ENCODE assay signal across 20 mouse cellular contexts in genomic region chr13:7146337-7146736, GRCm38 (mm10).
DNase-seq lines count a peak whose midpoint lies in the region; ATAC-seq lines count a peak whose summit lies in the region.
"Had no signal": no experiment of that assay in that cellular context is flagged by ENCODE, and none has a peak within 500 bp of the region (broad histone marks: within the 10 kb centered on the region; RNA-seq: fewer than 3 reads in every experiment).

No protein-coding gene starts in this region.

- DNase-seq in hindbrain, embryonic 11.5 days (ENCODE audit: low spot score) = no peak
- DNase-seq in kidney, adult 8-10 months = no peak
- no peak for DNase-seq in midbrain, embryonic 11.5 days (ENCODE audit: low spot score, missing footprints)
- DNase-seq: adrenal gland, postnatal 14 days; cerebellum, adult 11-12 months; cerebellum, adult 9-10 months; cerebellum, postnatal 25 days; gastrocnemius, adult 2 months; gastrocnemius, postnatal 25 days; heart, postnatal 36 days had no signal

- no peak overlapping the region for H3K27ac ChIP-seq in hindbrain, embryonic 11.5 days (ENCODE audit: low read depth, low read length)
- no peak overlapping the region for H3K27ac ChIP-seq in hindbrain, embryonic 16.5 days (ENCODE audit: low read depth, low read length)
- no peak overlapping the region for H3K27ac ChIP-seq in kidney, embryonic 15.5 days
- H3K27ac ChIP-seq in midbrain, embryonic 13.5 days = no peak overlapping the region
- H3K27ac ChIP-seq in midbrain, embryonic 11.5 days (ENCODE audit: low read depth, low read length) = no peak overlapping the region
- H3K27ac ChIP-seq in heart, embryonic 11.5 days (ENCODE audit: low read depth, low read length) = no peak overlapping the region
- H3K27ac ChIP-seq: embryonic facial prominence, embryonic 15.5 days; forebrain, embryonic 10.5 days; gastrocnemius, adult 2 months; heart, embryonic 13.5 days had no signal

- no peaks in the 10 kb centered on the region for H3K27me3 ChIP-seq in hindbrain, embryonic 11.5 days (ENCODE audit: control insufficient read depth, insufficient read depth, low read length)
- H3K27me3 ChIP-seq in hindbrain, embryonic 16.5 days (replicated peaks; ENCODE audit: control insufficient read depth, insufficient read depth, low read length) = no peaks in the 10 kb centered on the region
- H3K27me3 ChIP-seq in kidney, embryonic 15.5 days = no peaks in the 10 kb centered on the region
- no peaks in the 10 kb centered on the region for H3K27me3 ChIP-seq in midbrain, embryonic 13.5 days
- H3K27me3 ChIP-seq in midbrain, embryonic 11.5 days (ENCODE audit: control insufficient read depth, insufficient read depth, low read length) = no peaks in the 10 kb centered on the region
- no peaks in the 10 kb centered on the region for H3K27me3 ChIP-seq in heart, embryonic 11.5 days (ENCODE audit: control insufficient read depth, insufficient read depth, low read length)
- H3K27me3 ChIP-seq: embryonic facial prominence, embryonic 15.5 days; heart, embryonic 13.5 days had no signal

- no peak overlapping the region for H3K4me2 ChIP-seq in hindbrain, embryonic 11.5 days (replicated peaks; ENCODE audit: low read depth, low read length)
- no peak overlapping the region for H3K4me2 ChIP-seq in hindbrain, embryonic 16.5 days (ENCODE audit: low read length)
- H3K4me2 ChIP-seq in kidney, embryonic 15.5 days = no peak overlapping the region
- H3K4me2 ChIP-seq in midbrain, embryonic 13.5 days (replicated peaks) = no peak overlapping the region
- H3K4me2 ChIP-seq in midbrain, embryonic 11.5 days = no peak overlapping the region
- H3K4me2 ChIP-seq in heart, embryonic 11.5 days = no peak overlapping the region
- H3K4me2 ChIP-seq: embryonic facial prominence, embryonic 15.5 days; heart, embryonic 13.5 days had no signal

- no peaks in the 10 kb centered on the region for H3K9me3 ChIP-seq in hindbrain, embryonic 11.5 days (ENCODE audit: control insufficient read depth, low read length)
- H3K9me3 ChIP-seq in hindbrain, embryonic 16.5 days (ENCODE audit: control insufficient read depth, low read length) = no peaks in the 10 kb centered on the region
- H3K9me3 ChIP-seq in kidney, embryonic 15.5 days (replicated peaks) = no peaks in the 10 kb centered on the region
- no peaks in the 10 kb centered on the region for H3K9me3 ChIP-seq in midbrain, embryonic 13.5 days
- H3K9me3 ChIP-seq in midbrain, embryonic 11.5 days (ENCODE audit: control insufficient read depth, low read length) = no peaks in the 10 kb centered on the region
- no peaks in the 10 kb centered on the region for H3K9me3 ChIP-seq in heart, embryonic 11.5 days (replicated peaks; ENCODE audit: control insufficient read depth, low read length)
- H3K9me3 ChIP-seq: embryonic facial prominence, embryonic 15.5 days; forebrain, embryonic 10.5 days; heart, embryonic 13.5 days had no signal

- WGBS in hindbrain, embryonic 11.5 days = 69% methylated on average over 4 of the region's 4 CpGs
- WGBS in hindbrain, embryonic 16.5 days = 69% methylated on average over 4 of the region's 4 CpGs
- WGBS in kidney, embryonic 15.5 days = 54% methylated on average over 4 of the region's 4 CpGs
- 81% methylated on average over 4 of the region's 4 CpGs for WGBS in midbrain, embryonic 13.5 days
- 58% methylated on average over 4 of the region's 4 CpGs for WGBS in midbrain, embryonic 11.5 days
- WGBS in heart, embryonic 11.5 days (ENCODE audit: insufficient replicate concordance) = 74% methylated on average over 4 of the region's 4 CpGs

- ATAC-seq in hindbrain, embryonic 11.5 days (ENCODE audit: low FRiP score) = 0 out of 2 replicates have a peak, but pooled peaks have one; percentile 35
- no peak for ATAC-seq in hindbrain, embryonic 16.5 days
- 0 out of 2 replicates have a peak, but pooled peaks have one; percentile 15 for ATAC-seq in kidney, embryonic 15.5 days (replicated peaks; ENCODE audit: low FRiP score)
- ATAC-seq in midbrain, embryonic 13.5 days = peak; percentile 45; the same call in 1 of the 2 replicates
- ATAC-seq in midbrain, embryonic 11.5 days (ENCODE audit: low FRiP score) = no peak
- no peak; the same call in 1 of the 2 replicates for ATAC-seq in heart, embryonic 11.5 days (replicated peaks; ENCODE audit: insufficient number of reproducible peaks, low FRiP score, low TSS enrichment)
- ATAC-seq: forebrain, embryonic 14.5 days; inflammation-experienced regulatory T-cells, adult 6 months had no signal

- no peaks in the 10 kb centered on the region for H3K4me1 ChIP-seq in hindbrain, embryonic 11.5 days (replicated peaks; ENCODE audit: control insufficient read depth, insufficient read depth, low read length)
- no peaks in the 10 kb centered on the region for H3K4me1 ChIP-seq in hindbrain, embryonic 16.5 days (ENCODE audit: control insufficient read depth, insufficient read depth, low read depth, low read length)
- no peaks in the 10 kb centered on the region for H3K4me1 ChIP-seq in kidney, embryonic 15.5 days
- H3K4me1 ChIP-seq in midbrain, embryonic 13.5 days (replicated peaks) = no peaks in the 10 kb centered on the region
- H3K4me1 ChIP-seq in midbrain, embryonic 11.5 days (ENCODE audit: control insufficient read depth, insufficient read depth, low read length) = no peaks in the 10 kb centered on the region
- H3K4me1 ChIP-seq in heart, embryonic 11.5 days (ENCODE audit: control insufficient read depth, insufficient read depth, low read length) = no peaks in the 10 kb centered on the region
- H3K4me1 ChIP-seq: embryonic facial prominence, embryonic 15.5 days; forebrain, embryonic 10.5 days had no signal

- no peak overlapping the region for H3K4me3 ChIP-seq in hindbrain, embryonic 11.5 days (ENCODE audit: low read depth, low read length)
- H3K4me3 ChIP-seq in hindbrain, embryonic 16.5 days (ENCODE audit: low read length) = no peak overlapping the region
- H3K4me3 ChIP-seq in kidney, embryonic 15.5 days (replicated peaks) = no peak overlapping the region
- no peak overlapping the region for H3K4me3 ChIP-seq in midbrain, embryonic 13.5 days (replicated peaks)
- no peak overlapping the region for H3K4me3 ChIP-seq in midbrain, embryonic 11.5 days (ENCODE audit: low read depth, low read length)
- no peak overlapping the region for H3K4me3 ChIP-seq in heart, embryonic 11.5 days (ENCODE audit: low read depth, low read length)
- H3K4me3 ChIP-seq: embryonic facial prominence, embryonic 15.5 days; erythroblast, embryonic 14.5 days; forebrain, embryonic 10.5 days; gastrocnemius, adult 2 months; heart, embryonic 13.5 days had no signal

- no peaks in the 10 kb centered on the region for H3K36me3 ChIP-seq in hindbrain, embryonic 11.5 days (ENCODE audit: control insufficient read depth, insufficient read depth, low read length)
- no peaks in the 10 kb centered on the region for H3K36me3 ChIP-seq in hindbrain, embryonic 16.5 days (ENCODE audit: control insufficient read depth, insufficient read depth, low read length)
- no peaks in the 10 kb centered on the region for H3K36me3 ChIP-seq in kidney, embryonic 15.5 days
- H3K36me3 ChIP-seq in midbrain, embryonic 13.5 days = no peaks in the 10 kb centered on the region
- H3K36me3 ChIP-seq in midbrain, embryonic 11.5 days (ENCODE audit: control insufficient read depth, insufficient read depth, low read length) = no peaks in the 10 kb centered on the region
- no peaks in the 10 kb centered on the region for H3K36me3 ChIP-seq in heart, embryonic 11.5 days (ENCODE audit: control insufficient read depth, insufficient read depth, low read length)
- H3K36me3 ChIP-seq: embryonic facial prominence, embryonic 15.5 days; forebrain, embryonic 10.5 days; heart, embryonic 13.5 days had no signal

- no peak overlapping the region for H3K9ac ChIP-seq in hindbrain, embryonic 11.5 days (ENCODE audit: low read depth, low read length)
- H3K9ac ChIP-seq in hindbrain, embryonic 16.5 days (ENCODE audit: low read depth, low read length) = no peak overlapping the region
- no peak overlapping the region for H3K9ac ChIP-seq in kidney, embryonic 15.5 days
- H3K9ac ChIP-seq in midbrain, embryonic 13.5 days (replicated peaks) = no peak overlapping the region
- H3K9ac ChIP-seq in midbrain, embryonic 11.5 days (ENCODE audit: low read length) = no peak overlapping the region
- H3K9ac ChIP-seq in heart, embryonic 11.5 days (ENCODE audit: low read depth, low read length) = no peak overlapping the region
- H3K9ac ChIP-seq: embryonic facial prominence, embryonic 15.5 days; heart, embryonic 13.5 days had no signal

Comparison
In these comparisons a context has a peak if more than half of its experiments do, and no peak if none do; other contexts are left out.
1. ATAC-seq: peak in hindbrain, embryonic 11.5 days (single experiment), kidney, embryonic 15.5 days (single experiment) and midbrain, embryonic 13.5 days (single experiment); none in hindbrain, embryonic 16.5 days (single experiment), midbrain, embryonic 11.5 days (single experiment) and heart, embryonic 11.5 days (single experiment).